Mouse (Mus musculus) kidney, postnatal 0 days (tissue): ENCODE data around the gene Cblb. TPM values are rescaled to one million over a fixed set of nuclear protein-coding genes. Genes with fewer than 3 reads are reported as not detected.

Experiments used
- ATAC-seq: fragments of 200-750 bp; cut with Nextera tagmentation; replicated peaks from 2 replicates; pipeline ENCODE4 v1.8.0; 2017; ENCODE audit warnings: low read depth, moderate number of reproducible peaks, moderate TSS enrichment, moderate library complexity; ENCODE audit not compliant: low FRiP score
- DNase-seq: peaks from one replicate; pipeline ENCODE4 v3.0.0-alpha.2; 2016; ENCODE audit warnings: low spot score
- H3K27ac ChIP-seq: fragments of 300-500 bp; sonication (generic); 2 replicates; pipeline ENCODE4 v1.5.1; 2014; ENCODE audit warnings: mild to moderate bottlenecking
- H3K27me3 ChIP-seq: fragments of 300-500 bp; sonication (generic); 2 replicates; pipeline ENCODE4 v1.6.1; 2014; ENCODE audit warnings: low read length, mixed read lengths; ENCODE audit not compliant: insufficient read depth
- H3K36me3 ChIP-seq: fragments of 300-500 bp; sonication (generic); 2 replicates; pipeline ENCODE4 v1.6.1; 2014; ENCODE audit warnings: low read length, mixed read lengths; ENCODE audit not compliant: insufficient read depth
- H3K4me1 ChIP-seq: fragments of 300-500 bp; sonication (generic); replicated peaks from 2 replicates; pipeline ENCODE4 v1.6.1; 2014; ENCODE audit warnings: antibody characterized with exemption, low read length, mixed read lengths; ENCODE audit not compliant: insufficient read depth
- H3K4me2 ChIP-seq: fragments of 300-500 bp; sonication (generic); 2 replicates; pipeline ENCODE4 v1.6.1; 2014; ENCODE audit warnings: mild to moderate bottlenecking, low read length, moderate library complexity, mixed read lengths
- H3K4me3 ChIP-seq: fragments of 300-500 bp; sonication (generic); replicated peaks from 2 replicates; pipeline ENCODE4 v1.5.1; 2014; ENCODE audit warnings: low read depth, low read length
- H3K9ac ChIP-seq: fragments of 300-500 bp; sonication (generic); 2 replicates; pipeline ENCODE4 v1.6.1; 2014; ENCODE audit warnings: low read depth, low read length
- H3K9me3 ChIP-seq: fragments of 300-500 bp; sonication (generic); replicated peaks from 2 replicates; pipeline ENCODE4 v1.6.1; 2016; ENCODE audit warnings: low read length, inconsistent platforms, mixed read lengths
- CTCF ChIP-seq: IDR thresholded peaks from 2 replicates; pipeline ENCODE4 v1.5.1; 2016; ENCODE audit warnings: antibody characterized with exemption, low read depth, mild to moderate bottlenecking, moderate library complexity
- WGBS: fragments of 180-500 bp; shearing (Covaris S2); extraction: QIAGEN DNeasy Blood & Tissue Kit; methylation state at CpG from one replicate; pipeline ENCODE4 v1.1.7; 2014; 5-methylcytosine and 5-hydroxymethylcytosine counted together
- polyA plus RNA-seq: library from polyadenylated mRNA; unstranded; fragments of >200 nt; fragmentation: Nextera tagmentation; extraction: Ambion mirVana; gene quantifications from 2 replicates; pipeline ENCODE4 v1.2.1, GENCODE M21; 2015

Gene Cblb
- polyA plus RNA-seq, 1 experiment from 2014 or later = 7.1 TPM

DNA sequence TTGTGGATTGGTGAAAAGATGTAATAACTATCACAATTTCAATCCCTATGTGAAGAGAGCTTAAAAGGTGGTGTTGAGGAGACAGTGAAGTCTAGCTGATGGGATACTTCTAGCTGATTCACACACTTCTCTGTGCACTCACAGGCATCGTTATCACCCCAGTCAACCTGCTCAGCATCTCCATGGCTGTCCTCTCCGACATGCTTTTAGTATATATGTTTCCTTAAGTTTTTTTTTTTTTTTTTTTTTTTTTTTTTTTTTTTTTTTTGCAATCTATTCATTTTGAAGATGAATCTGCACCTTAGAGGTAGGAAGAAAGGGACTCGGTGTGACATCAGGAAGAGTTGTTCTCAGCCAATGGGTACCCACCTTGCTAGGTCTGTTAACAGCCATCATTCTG is 112.8 kb downstream of the Cblb start:
- Histone ChIP-seq H3K27me3 (no peaks in the 10 kb centered on the region), H3K9ac (no peak overlapping the region), H3K4me3 (no peak overlapping the region), H3K4me1 (no peaks in the 10 kb centered on the region), H3K36me3 (peaks cover 16% of the 10 kb centered on the region; the same call in 1 of the 2 replicates), H3K27ac (no peak overlapping the region), H3K4me2 (no peak overlapping the region), H3K9me3 (no peaks in the 10 kb centered on the region)
- ATAC-seq (no peak), DNase-seq (no peak)
- TF ChIP-seq CTCF = no peak
- 99% methylated on average over 3 of the region's 3 CpGs for WGBS

DNA sequence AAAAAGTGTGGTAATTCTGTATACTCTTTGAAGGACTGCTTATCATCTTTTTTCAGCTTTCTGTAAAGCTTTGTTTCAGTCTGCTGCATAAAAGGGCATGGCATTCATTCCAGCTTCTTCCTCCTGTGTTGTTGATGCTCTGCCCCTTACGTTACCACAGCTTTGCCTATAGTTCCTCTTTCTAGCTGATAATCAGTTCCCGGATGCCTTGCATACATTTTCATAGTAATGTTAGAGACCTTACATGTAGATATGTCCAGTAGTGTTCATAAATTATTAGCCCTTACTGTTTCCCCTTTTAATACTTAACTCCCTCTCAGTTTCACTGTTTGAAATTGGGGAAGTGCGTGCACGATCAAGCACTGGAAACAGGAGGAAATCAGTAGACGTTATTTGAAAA is 113.8 kb downstream of the Cblb start:
- no peaks in the 10 kb centered on the region for H3K9me3 ChIP-seq
- no peak for ATAC-seq
- 62% methylated on average over 5 of the region's 5 CpGs for WGBS
- no peak overlapping the region for H3K4me3 ChIP-seq
- no peak overlapping the region for H3K9ac ChIP-seq
- H3K27ac ChIP-seq = no peak overlapping the region
- peaks cover 11% of the 10 kb centered on the region; the same call in 1 of the 2 replicates for H3K36me3 ChIP-seq
- no peak overlapping the region for H3K4me2 ChIP-seq
- DNase-seq = no peak
- H3K27me3 ChIP-seq = no peaks in the 10 kb centered on the region
- TF ChIP-seq CTCF = no peak
- no peaks in the 10 kb centered on the region for H3K4me1 ChIP-seq

DNA sequence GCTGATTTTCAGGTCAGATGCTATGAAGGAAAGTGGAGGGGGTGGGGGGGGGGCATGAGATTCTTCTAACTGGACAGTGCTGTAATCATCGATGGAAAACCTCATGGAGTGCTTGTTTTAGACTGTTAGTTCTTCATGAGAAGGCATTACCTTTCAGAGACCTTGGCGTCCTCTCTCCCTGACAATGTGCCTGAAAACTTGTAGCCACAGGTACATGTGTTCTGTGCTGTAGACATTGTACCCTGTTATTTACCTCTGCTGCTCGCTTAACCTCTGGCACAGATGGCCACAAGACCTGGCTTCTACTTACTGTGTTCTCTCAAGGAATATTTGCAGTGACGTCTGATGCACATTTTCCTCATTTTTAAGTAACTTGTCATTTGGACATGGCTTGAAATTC is 114.5 kb downstream of the Cblb start:
- no peak overlapping the region for H3K9ac ChIP-seq
- ATAC-seq = no peak
- H3K36me3 ChIP-seq = peaks cover 11% of the 10 kb centered on the region; the same call in 1 of the 2 replicates
- no peak for TF ChIP-seq CTCF
- DNase-seq = no peak
- H3K4me1 ChIP-seq = no peaks in the 10 kb centered on the region
- no peak overlapping the region for H3K27ac ChIP-seq
- no peak overlapping the region for H3K4me2 ChIP-seq
- WGBS = 81% methylated on average over 4 of the region's 4 CpGs
- no peaks in the 10 kb centered on the region for H3K9me3 ChIP-seq
- no peak overlapping the region for H3K4me3 ChIP-seq
- no peaks in the 10 kb centered on the region for H3K27me3 ChIP-seq

DNA sequence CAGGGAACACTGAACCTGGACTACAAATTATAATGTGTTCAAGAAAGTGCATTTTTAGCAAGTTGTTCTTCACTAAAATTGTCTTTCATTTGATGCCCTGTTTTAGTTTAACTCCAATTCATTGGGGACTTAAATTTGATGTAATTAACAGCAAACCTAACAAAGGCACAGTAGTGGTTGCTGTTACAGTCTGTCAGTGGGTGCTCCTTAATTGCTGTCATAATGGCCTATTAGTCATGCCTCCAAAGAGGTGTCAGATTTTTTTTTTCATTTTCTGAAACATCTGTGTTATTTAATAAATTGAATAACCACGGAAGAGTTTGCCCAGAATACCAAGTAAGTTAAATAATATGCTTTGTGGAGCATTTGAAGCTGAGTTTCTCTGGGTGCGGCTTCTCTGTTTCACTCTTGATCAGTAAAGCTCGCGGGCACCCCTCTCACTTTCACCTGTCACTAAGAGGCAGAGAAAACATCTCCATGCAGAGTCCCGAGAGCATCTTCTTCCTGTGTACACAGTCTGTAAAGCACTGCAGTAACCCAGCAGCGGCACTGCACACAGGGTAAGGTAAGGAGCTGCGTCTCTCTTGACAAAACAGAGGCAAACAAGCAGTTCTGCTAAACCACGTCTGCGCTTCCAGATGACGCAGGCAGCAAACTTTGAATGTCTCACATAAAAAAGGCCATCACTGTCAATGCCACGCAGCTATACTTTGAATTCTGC is 116.1 kb downstream of the Cblb start:
- H3K36me3 ChIP-seq = peaks cover 11% of the 10 kb centered on the region; the same call in 1 of the 2 replicates
- ATAC-seq (no peak), DNase-seq (no peak)
- TF ChIP-seq CTCF = no peak
- H3K4me3 ChIP-seq = no peak overlapping the region
- H3K27me3 ChIP-seq = no peaks in the 10 kb centered on the region
- no peak overlapping the region for H3K4me2 ChIP-seq
- no peak overlapping the region for H3K27ac ChIP-seq
- H3K9me3 ChIP-seq = no peaks in the 10 kb centered on the region
- H3K4me1 ChIP-seq = no peaks in the 10 kb centered on the region
- WGBS = 69% methylated on average over 11 of the region's 11 CpGs
- H3K9ac ChIP-seq = no peak overlapping the region

DNA sequence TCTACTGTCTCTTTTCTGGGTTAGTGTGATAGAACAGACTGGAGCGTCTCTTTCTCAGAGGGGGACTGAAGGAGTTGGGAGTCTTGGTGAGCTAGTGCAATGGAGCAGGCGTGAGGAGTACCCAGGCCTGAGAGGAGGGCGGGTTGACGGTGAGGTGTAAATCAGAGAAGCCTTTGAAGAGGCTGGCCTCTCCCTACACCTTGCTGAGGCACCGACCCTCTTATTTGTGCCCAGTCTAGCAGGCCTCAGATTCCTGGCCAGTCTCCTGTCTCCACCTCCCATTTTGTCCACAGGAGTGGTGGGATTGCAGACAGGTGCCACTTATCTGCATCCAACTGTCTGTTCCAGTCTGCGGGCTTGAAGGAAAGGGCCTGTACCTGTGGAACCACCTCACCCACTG is 117.0 kb downstream of the Cblb start:
- H3K36me3 ChIP-seq = peaks cover 11% of the 10 kb centered on the region; the same call in 1 of the 2 replicates
- DNase-seq (no peak), ATAC-seq (no peak)
- no peaks in the 10 kb centered on the region for H3K27me3 ChIP-seq
- no peak overlapping the region for H3K27ac ChIP-seq
- H3K9me3 ChIP-seq = no peaks in the 10 kb centered on the region
- no peak overlapping the region for H3K4me2 ChIP-seq
- no peak overlapping the region for H3K4me3 ChIP-seq
- WGBS = 55% methylated on average over 6 of the region's 6 CpGs
- no peak for TF ChIP-seq CTCF
- no peak overlapping the region for H3K9ac ChIP-seq
- no peaks in the 10 kb centered on the region for H3K4me1 ChIP-seq

DNA sequence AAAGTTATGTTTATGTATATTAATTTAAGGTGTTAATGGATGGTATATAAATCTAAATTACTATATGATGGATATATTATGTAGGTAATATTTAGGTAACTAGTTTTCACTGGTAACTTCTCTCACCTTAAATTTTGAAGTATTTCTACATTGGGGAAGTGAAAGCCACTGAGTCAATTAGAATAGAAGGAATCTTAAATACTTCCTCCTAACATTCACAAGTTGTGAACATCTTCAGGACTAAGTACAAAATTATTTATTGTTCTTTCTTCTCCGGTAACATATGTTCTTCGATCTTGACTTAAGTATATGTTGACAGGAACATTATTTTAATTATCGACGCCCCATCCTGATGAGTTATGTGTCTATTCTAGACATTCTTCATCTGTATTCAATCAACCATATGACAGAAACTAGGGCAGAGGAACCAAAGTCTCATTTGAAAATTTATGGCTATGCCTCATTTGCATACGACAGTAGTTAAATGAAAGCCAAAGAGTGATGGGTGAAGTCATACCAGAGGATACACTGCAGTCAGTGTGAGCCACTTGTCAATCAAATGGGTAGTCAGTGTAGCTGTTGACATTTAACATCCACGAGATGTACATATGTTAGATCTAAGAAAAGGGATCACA is 118.2 kb downstream of the Cblb start:
- no peak for TF ChIP-seq CTCF
- no peaks in the 10 kb centered on the region for H3K4me1 ChIP-seq
- peaks cover 7% of the 10 kb centered on the region; the same call in 1 of the 2 replicates for H3K36me3 ChIP-seq
- no peaks in the 10 kb centered on the region for H3K9me3 ChIP-seq
- H3K9ac ChIP-seq = no peak overlapping the region
- DNase-seq (no peak), ATAC-seq (no peak)
- no peak overlapping the region for H3K4me2 ChIP-seq
- WGBS = 86% methylated on average over 6 of the region's 6 CpGs
- H3K27ac ChIP-seq = no peak overlapping the region
- no peak overlapping the region for H3K4me3 ChIP-seq
- H3K27me3 ChIP-seq = no peaks in the 10 kb centered on the region
